Mouse (Mus musculus) lung, embryonic 14.5 days (tissue): ENCODE measurements around the gene Nf1. TPM values are rescaled to one million over a fixed set of nuclear protein-coding genes. Genes with fewer than 3 reads are reported as not detected.

ENCODE experiments used
- ATAC-seq: fragments of 200-750 bp; cut with Nextera tagmentation; 2 replicates; pipeline ENCODE4 v1.8.0; 2017; ENCODE audit warnings: mild to moderate bottlenecking, moderate TSS enrichment, moderate library complexity; ENCODE audit not compliant: insufficient read depth
- DNase-seq: peaks from one replicate; pipeline ENCODE4 v3.0.0-alpha.2; 2015
- H3K27ac ChIP-seq: fragments of 300-500 bp; sonication (generic); 2 replicates; pipeline ENCODE4 v1.5.1; 2014; ENCODE audit warnings: low read depth, mild to moderate bottlenecking, moderate library complexity
- H3K27me3 ChIP-seq: fragments of 300-500 bp; sonication (generic); 2 replicates; pipeline ENCODE4 v1.6.1; 2014; ENCODE audit warnings: low read length, control low read depth; ENCODE audit not compliant: insufficient read depth
- H3K36me3 ChIP-seq: fragments of 300-500 bp; sonication (generic); 2 replicates; pipeline ENCODE4 v1.6.1; 2014; ENCODE audit warnings: control low read depth; ENCODE audit not compliant: insufficient read depth
- H3K4me1 ChIP-seq: fragments of 300-500 bp; sonication (generic); 2 replicates; pipeline ENCODE4 v1.6.1; 2014; ENCODE audit warnings: antibody characterized with exemption, control low read depth; ENCODE audit not compliant: insufficient read depth
- H3K4me2 ChIP-seq: fragments of 300-500 bp; sonication (generic); 2 replicates; pipeline ENCODE4 v1.6.1; 2014; ENCODE audit warnings: mild to moderate bottlenecking
- H3K4me3 ChIP-seq: fragments of 300-500 bp; sonication (generic); 2 replicates; pipeline ENCODE4 v1.5.1; 2014; ENCODE audit warnings: low read depth, low read length
- H3K9ac ChIP-seq: fragments of 300-500 bp; sonication (generic); 2 replicates; pipeline ENCODE4 v1.6.1; 2014
- H3K9me3 ChIP-seq: fragments of 300-500 bp; sonication (generic); 2 replicates; pipeline ENCODE4 v1.6.1; 2016; ENCODE audit warnings: low read depth, low read length, control low read depth
- CTCF ChIP-seq: IDR thresholded peaks from 2 replicates; pipeline ENCODE4 v1.5.1; 2016; ENCODE audit warnings: antibody characterized with exemption, low read depth
- WGBS: fragments of 180-500 bp; shearing (Covaris S2); extraction: QIAGEN DNeasy Blood & Tissue Kit; methylation state at CpG from one replicate; pipeline ENCODE4 v1.1.7; 2014; 5-methylcytosine and 5-hydroxymethylcytosine counted together
- polyA plus RNA-seq: library from polyadenylated mRNA; unstranded; fragments of >200 nt; fragmentation: Nextera tagmentation; extraction: Ambion mirVana; gene quantifications from 2 replicates; pipeline ENCODE4 v1.2.1, GENCODE M21; 2014

Nf1 gene
- polyA plus RNA-seq, 1 experiment from 2014 or later = 12.6 TPM

- WGBS = 57% methylated on average over 8 of the region's 8 CpGs
- Histone ChIP-seq H3K27me3 (no peaks in the 10 kb centered on the region), H3K4me3 (no peak within 1 kb of the TSS), H3K4me2 (no peak within 1 kb of the TSS), H3K4me1 (no peaks in the 10 kb centered on the region), H3K27ac (no peak within 1 kb of the TSS), H3K9me3 (no peaks in the 10 kb centered on the region), H3K9ac (no peak within 1 kb of the TSS), H3K36me3 (no peaks in the 10 kb centered on the region)
- no peak for ATAC-seq
- no peak for DNase-seq
- TF ChIP-seq CTCF = no peak
These were observed 164.4 kb downstream of the Nf1 start, which contains the start of gene Omg for GRCm38 (mm10) chr11:79503845-79504244. Gene Omg (minus strand): TSS chr11:79504084.

- Histone ChIP-seq H3K4me1 (no peaks in the 10 kb centered on the region), H3K9me3 (no peaks in the 10 kb centered on the region), H3K36me3 (no peaks in the 10 kb centered on the region), H3K27ac (no peak overlapping the region), H3K4me2 (no peak overlapping the region), H3K4me3 (no peak overlapping the region), H3K27me3 (no peaks in the 10 kb centered on the region), H3K9ac (no peak overlapping the region)
- ATAC-seq (no peak), DNase-seq (no peak)
- WGBS = 86% methylated on average over 7 of the region's 7 CpGs
- TF ChIP-seq CTCF = no peak
These were observed 165.0 kb downstream of the Nf1 start for GRCm38 (mm10) chr11:79504506-79504905.

- ATAC-seq (no peak), DNase-seq (no peak)
- H3K4me2 ChIP-seq = no peak overlapping the region
- H3K9ac ChIP-seq = no peak overlapping the region
- 80% methylated on average over 3 of the region's 3 CpGs for WGBS
- H3K36me3 ChIP-seq = no peaks in the 10 kb centered on the region
- no peaks in the 10 kb centered on the region for H3K9me3 ChIP-seq
- H3K27me3 ChIP-seq = no peaks in the 10 kb centered on the region
- TF ChIP-seq CTCF = no peak
- H3K27ac ChIP-seq = no peak overlapping the region
- H3K4me3 ChIP-seq = no peak overlapping the region
- no peaks in the 10 kb centered on the region for H3K4me1 ChIP-seq
These were observed 172.5 kb downstream of the Nf1 start for GRCm38 (mm10) chr11:79511970-79512369.

- TF ChIP-seq CTCF = no peak
- whole genome bisulfite sequencing = 38% methylated on average over 6 of the region's 6 CpGs
- Histone ChIP-seq H3K4me1 (no peaks in the 10 kb centered on the region), H3K36me3 (no peaks in the 10 kb centered on the region), H3K9ac (no peak overlapping the region), H3K4me3 (no peak overlapping the region), H3K4me2 (no peak overlapping the region), H3K27ac (no peak overlapping the region), H3K9me3 (no peaks in the 10 kb centered on the region), H3K27me3 (no peaks in the 10 kb centered on the region)
- no peak for ATAC-seq
- DNase-seq = peak; percentile 54
These were observed 175.8 kb downstream of the Nf1 start for GRCm38 (mm10) chr11:79515331-79515730.

- TF ChIP-seq CTCF = no peak
- WGBS = 90% methylated on average over 2 of the region's 2 CpGs
These were observed 176.3 kb downstream of the Nf1 start for GRCm38 (mm10) chr11:79515798-79516197.

GRCm38 (mm10) chr11:79519299-79519698 is 179.8 kb downstream of the Nf1 start:
- no peak for TF ChIP-seq CTCF
- ATAC-seq = no peak
- WGBS = 75% methylated on average over 6 of the region's 6 CpGs

More at GRCm38 (mm10) chr11:79515798-79516197, 176.3 kb downstream of the Nf1 start:
- Histone ChIP-seq H3K36me3 (no peaks in the 10 kb centered on the region), H3K27me3 (no peaks in the 10 kb centered on the region), H3K9ac (no peak overlapping the region), H3K4me1 (no peaks in the 10 kb centered on the region), H3K9me3 (no peaks in the 10 kb centered on the region), H3K4me3 (no peak overlapping the region), H3K4me2 (no peak overlapping the region), H3K27ac (no peak overlapping the region)
- no peak for ATAC-seq
- DNase-seq = no peak

GRCm38 (mm10) chr11:79519878-79520291 is 180.4 kb downstream of the Nf1 start:
- H3K4me2 ChIP-seq = no peak overlapping the region
- no peak overlapping the region for H3K27ac ChIP-seq
- H3K36me3 ChIP-seq = peaks cover 4% of the 10 kb centered on the region; the same call in 1 of the 2 replicates
- no peaks in the 10 kb centered on the region for H3K27me3 ChIP-seq
- no peak overlapping the region for H3K9ac ChIP-seq
- H3K9me3 ChIP-seq = no peaks in the 10 kb centered on the region
- ATAC-seq (no peak), DNase-seq (no peak)
- no peak for TF ChIP-seq CTCF
- H3K4me3 ChIP-seq = no peak overlapping the region
- H3K4me1 ChIP-seq = no peaks in the 10 kb centered on the region
- WGBS = 60% methylated on average over 1 of the region's 1 CpGs

More at GRCm38 (mm10) chr11:79519299-79519698, 179.8 kb downstream of the Nf1 start:
- Histone ChIP-seq H3K4me1 (no peaks in the 10 kb centered on the region), H3K27ac (no peak overlapping the region), H3K27me3 (no peaks in the 10 kb centered on the region), H3K36me3 (peaks cover 4% of the 10 kb centered on the region; the same call in 1 of the 2 replicates), H3K9me3 (no peaks in the 10 kb centered on the region), H3K4me3 (no peak overlapping the region), H3K4me2 (no peak overlapping the region), H3K9ac (no peak overlapping the region)
- DNase-seq = no peak

- DNase-seq = no peak
- no peak for ATAC-seq
These were observed 181.3 kb downstream of the Nf1 start for GRCm38 (mm10) chr11:79520772-79521171.

More at GRCm38 (mm10) chr11:79520772-79521171, 181.3 kb downstream of the Nf1 start:
- H3K4me1 ChIP-seq = no peaks in the 10 kb centered on the region
- no peak overlapping the region for H3K27ac ChIP-seq
- no peak overlapping the region for H3K4me3 ChIP-seq
- no peak overlapping the region for H3K9ac ChIP-seq
- H3K27me3 ChIP-seq = no peaks in the 10 kb centered on the region
- H3K4me2 ChIP-seq = no peak overlapping the region
- TF ChIP-seq CTCF = no peak
- no peaks in the 10 kb centered on the region for H3K9me3 ChIP-seq
- H3K36me3 ChIP-seq = peaks cover 4% of the 10 kb centered on the region; the same call in 1 of the 2 replicates
